In genomic region chr4:40850582-40850981, GRCm38 (mm10) we compare ENCODE assay signal across 7 mouse cellular contexts. TPM values are rescaled to one million over a fixed set of nuclear protein-coding genes. Genes with fewer than 3 reads are reported as not detected.
DNase-seq lines count a peak whose midpoint lies in the region; ATAC-seq and TF ChIP-seq lines count a peak whose summit lies in the region.

No protein-coding gene starts in this region.

- peak overlapping the region; percentile 67 for H3K4me3 ChIP-seq in heart, embryonic 12.5 days
- peak overlapping the region; percentile 48 for H3K4me3 ChIP-seq in lung, adult 2 months (replicated peaks; ENCODE audit: extremely low read depth, low read depth, low read length)

- H3K27me3 ChIP-seq in heart, embryonic 12.5 days (replicated peaks) = no peaks in the 10 kb centered on the region

- DNase-seq in 416B (ENCODE audit: low read depth) = peak; percentile 17
- peak; percentile 47 for DNase-seq in adipocyte (ENCODE audit: low spot score)
- DNase-seq in lung, adult 2 months = peak; percentile 42
- DNase-seq in urinary bladder, postnatal 14 days (ENCODE audit: low spot score) = no peak
- DNase-seq in T-cell, adult 2 months (ENCODE audit: low spot score) = no peak
- no peak for DNase-seq in layer of hippocampus, adult 11-12 months (ENCODE audit: low spot score)

- no peak for TF ChIP-seq POLR2A in lung, adult 2 months (IDR thresholded peaks at IDR 0.05; ENCODE audit: borderline replicate concordance, extremely low read depth, low read depth, low read length)

- peaks cover 67% of the 10 kb centered on the region for H3K4me1 ChIP-seq in heart, embryonic 12.5 days (replicated peaks)
- H3K4me1 ChIP-seq in lung, adult 2 months (ENCODE audit: control insufficient read depth, insufficient read depth, low read length) = peaks cover 25% of the 10 kb centered on the region; the same call in 1 of the 2 replicates

- peak overlapping the region; percentile 90 for H3K27ac ChIP-seq in heart, embryonic 12.5 days (ENCODE audit: poor library complexity, severe bottlenecking)

- peak overlapping the region; percentile 83 for H3K4me2 ChIP-seq in heart, embryonic 12.5 days

- no peak for TF ChIP-seq CTCF in lung, adult 2 months (IDR thresholded peaks at IDR 0.05; ENCODE audit: insufficient read depth, low read length)

- H3K9ac ChIP-seq in heart, embryonic 12.5 days = peak overlapping the region; percentile 86

- H3K36me3 ChIP-seq in heart, embryonic 12.5 days = no peaks in the 10 kb centered on the region

- 16% methylated on average over 5 of the region's 5 CpGs for WGBS in heart, embryonic 12.5 days
- WGBS in lung, adult 2 months = 7% methylated on average over 5 of the region's 5 CpGs

- ATAC-seq in heart, embryonic 12.5 days (ENCODE audit: insufficient number of reproducible peaks, low FRiP score) = no peak

- no peaks in the 10 kb centered on the region for H3K9me3 ChIP-seq in heart, embryonic 12.5 days (replicated peaks)

RNA-seq across cellular contexts. Expression of gene B4galt1, which starts 3.2 kb away (rescaled TPM):
- 56.5 and 58.0 TPM in 2 replicates for polyA plus RNA-seq in heart, embryonic 12.5 days (2016; fragmentation: Nextera tagmentation; extraction: Ambion mirVana)
- 44.6 and 47.7 TPM in 2 replicates for polyA plus RNA-seq in lung, adult 2 months (2012; rRNA removed)

Comparison
In these comparisons a context has a peak if more than half of its experiments do, and no peak if none do; other contexts are left out.
1. DNase-seq: peak in 416B (single experiment), adipocyte (single experiment) and lung, adult 2 months (single experiment); none in urinary bladder, postnatal 14 days (single experiment), T-cell, adult 2 months (single experiment) and layer of hippocampus, adult 11-12 months (single experiment).